Mouse (Mus musculus): ENCODE data around the gene Fkbp5.
"Not testable (repeated sequence)": the region's sequence is repeated elsewhere in the genome, so short reads cannot be mapped to it uniquely, and the experiment has no call there.

Gene Fkbp5

DNA sequence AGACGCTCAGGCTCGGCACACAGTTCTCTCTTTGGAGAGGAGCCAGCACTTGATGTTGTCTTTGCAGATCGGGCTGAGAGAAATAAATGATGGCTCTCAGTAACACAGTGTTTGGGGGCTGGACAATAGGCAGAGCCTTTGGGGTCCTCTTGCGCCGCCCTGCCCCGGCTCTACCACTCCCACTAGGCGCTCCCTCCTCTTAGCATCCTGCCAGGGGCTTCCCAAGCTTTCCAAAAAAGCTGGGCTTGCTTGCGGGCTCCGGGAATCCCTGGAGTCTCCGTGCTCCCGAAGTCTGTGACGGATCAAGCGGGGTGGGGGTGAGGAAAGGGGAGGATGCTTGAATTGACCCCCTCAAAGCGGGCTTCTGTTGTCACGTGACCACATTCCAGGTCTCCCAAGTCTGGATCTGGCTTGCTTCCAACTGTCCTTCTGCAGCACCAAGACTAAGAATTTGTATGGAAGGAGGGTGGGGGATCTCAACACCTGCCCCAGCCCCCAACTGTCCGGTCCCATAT lies at the start of gene Fkbp5:
Gene Fkbp5, minus strand, starts transcription at position 87 of the 515 bp plus-strand sequence.
- DNase-seq (ENCODE audit: low spot score), result no peak

DNA sequence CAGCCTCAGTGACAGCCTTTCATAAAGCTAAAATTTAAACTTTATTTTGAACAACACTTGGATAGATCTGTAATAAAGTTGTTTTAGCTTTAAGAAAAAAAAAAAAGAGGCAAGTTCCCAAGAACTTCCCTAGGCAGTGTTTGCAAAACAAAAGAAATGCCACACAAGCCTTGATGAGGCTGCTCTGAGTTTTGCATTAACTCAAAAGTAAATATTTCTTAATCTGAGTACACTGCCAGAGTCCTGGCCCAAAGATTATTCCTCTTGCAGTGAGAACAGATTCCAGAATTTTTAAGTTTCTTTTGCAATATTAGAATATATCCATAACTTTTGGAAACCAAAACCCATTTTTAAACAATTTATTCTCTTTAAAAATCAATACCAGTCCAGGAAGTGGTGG lies 47.9 kb upstream of the Fkbp5 start:
- DNase-seq (ENCODE audit: low spot score), result no peak

DNA sequence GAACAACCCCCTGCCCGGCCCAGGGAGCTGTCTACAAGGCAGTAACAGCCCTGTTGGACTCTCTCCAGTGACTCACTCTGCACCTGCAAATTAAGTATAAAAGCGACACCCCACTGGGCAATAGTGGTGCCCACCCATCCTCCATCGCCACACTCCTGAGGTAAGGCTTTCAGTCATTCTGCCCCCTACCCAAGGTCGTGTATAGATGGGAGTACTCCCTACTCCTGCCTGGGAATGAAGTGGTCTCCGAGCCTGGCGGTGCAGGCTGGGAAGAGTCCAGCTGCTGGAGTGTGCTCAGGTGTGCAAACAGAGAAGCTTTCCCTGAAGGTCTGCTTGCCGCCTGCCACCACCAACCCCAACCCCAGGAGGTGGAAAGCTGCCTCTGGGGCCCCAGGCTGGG lies 44.3 kb upstream of the Fkbp5 start:
- DNase-seq (ENCODE audit: low spot score), result no peak

DNA sequence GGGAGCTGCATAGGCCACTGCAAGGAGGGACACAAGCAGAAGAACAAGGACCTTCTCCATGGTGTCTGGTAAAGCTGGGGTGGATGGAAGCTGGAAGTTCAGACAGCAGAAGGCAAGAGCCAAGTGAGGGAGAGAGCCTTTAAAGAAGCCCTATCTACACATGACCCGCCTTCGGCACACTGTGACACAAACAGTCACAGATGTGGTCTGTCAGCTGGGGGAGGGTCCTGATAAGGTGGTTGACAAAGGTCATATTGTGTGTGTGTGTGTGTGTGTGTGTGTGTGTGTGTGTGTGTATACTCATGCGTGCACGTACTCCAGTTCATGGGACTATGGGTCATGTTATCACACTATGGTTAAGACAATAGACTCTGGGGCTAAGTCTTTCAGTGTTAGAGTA lies 43.3 kb upstream of the Fkbp5 start, which contains the start of gene Clps:
Gene Clps, minus strand, starts transcription at position 169 of the 400 bp plus-strand sequence.
- DNase-seq (ENCODE audit: low spot score), result no peak

DNA sequence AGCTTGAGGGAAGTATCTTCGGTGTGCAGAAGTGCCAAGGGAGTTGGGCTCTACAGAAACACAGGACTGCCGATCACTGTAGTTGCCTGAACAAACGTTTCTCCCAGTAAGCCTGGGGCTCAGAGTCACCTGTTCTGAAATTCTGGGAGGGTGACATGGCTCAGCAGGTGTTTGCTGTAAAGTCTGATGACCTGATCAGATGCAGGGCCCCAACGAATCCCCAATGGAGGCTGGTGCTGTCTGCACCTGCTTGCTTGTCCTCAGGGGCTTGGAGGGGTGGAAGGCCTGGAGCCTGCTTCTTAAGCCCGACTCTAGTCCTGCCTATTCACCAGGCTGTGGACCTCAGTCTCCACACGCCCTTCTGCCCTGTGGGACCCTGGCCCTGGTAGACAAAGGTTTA lies 40.4 kb upstream of the Fkbp5 start:
- no peak for DNase-seq (ENCODE audit: low spot score)

DNA sequence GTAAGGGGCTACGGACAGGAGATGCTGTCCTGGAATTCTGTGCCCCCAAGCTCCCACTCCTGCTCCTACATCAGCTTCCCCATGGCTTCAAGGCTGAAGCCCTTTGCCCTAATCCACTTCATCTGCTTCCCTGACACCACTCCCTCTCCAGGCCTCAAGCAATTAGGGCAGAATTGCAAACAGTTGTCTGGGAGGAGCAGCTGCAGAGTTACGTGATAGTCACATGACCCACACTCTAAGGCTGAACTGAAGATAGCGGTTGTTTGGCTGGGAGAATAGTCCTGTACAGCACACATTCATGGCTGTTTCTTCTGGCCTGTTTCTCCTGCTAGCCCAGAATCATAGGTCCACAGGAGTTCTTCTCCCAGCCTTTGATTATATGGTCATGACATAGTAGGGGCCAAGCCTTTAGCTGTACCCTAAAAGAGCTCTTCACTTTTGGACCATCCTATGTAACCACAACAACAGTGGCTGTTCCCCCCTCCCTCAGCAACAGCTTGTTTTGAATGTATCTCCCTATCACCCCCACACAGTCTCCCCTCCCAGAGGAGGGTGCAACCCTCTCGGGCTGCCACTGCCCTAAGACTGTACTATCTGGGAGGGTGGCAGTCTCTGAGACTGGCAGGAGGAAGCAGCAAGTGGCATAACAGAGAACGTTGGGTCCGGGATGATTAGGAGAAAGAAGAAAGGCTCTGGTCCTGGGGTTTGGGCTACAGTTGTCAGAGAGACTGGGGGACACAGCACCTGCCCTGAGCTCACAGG lies 39.5 kb upstream of the Fkbp5 start:
- no peak for DNase-seq (ENCODE audit: low spot score)

DNA sequence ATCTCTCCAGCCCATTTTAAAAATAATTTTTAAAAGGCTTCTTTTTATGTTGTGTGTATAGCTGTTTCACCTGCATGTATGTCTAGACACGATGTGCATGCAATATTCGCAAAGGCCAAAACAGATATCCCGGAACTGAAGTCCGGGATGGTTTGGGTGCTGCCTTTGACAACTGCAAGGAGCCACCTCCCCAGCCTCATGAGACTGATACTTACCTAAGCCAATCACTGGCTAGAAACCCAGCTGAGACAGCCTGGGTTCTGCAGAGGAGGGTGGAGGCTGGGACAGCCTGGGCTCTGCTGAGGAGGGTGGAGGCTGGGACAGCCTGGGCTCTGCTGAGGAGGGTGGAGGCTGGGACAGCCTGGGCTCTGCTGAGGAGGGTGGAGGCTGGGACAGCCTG lies 36.7 kb upstream of the Fkbp5 start:
- not testable (repeated sequence) for DNase-seq (ENCODE audit: low spot score)

DNA sequence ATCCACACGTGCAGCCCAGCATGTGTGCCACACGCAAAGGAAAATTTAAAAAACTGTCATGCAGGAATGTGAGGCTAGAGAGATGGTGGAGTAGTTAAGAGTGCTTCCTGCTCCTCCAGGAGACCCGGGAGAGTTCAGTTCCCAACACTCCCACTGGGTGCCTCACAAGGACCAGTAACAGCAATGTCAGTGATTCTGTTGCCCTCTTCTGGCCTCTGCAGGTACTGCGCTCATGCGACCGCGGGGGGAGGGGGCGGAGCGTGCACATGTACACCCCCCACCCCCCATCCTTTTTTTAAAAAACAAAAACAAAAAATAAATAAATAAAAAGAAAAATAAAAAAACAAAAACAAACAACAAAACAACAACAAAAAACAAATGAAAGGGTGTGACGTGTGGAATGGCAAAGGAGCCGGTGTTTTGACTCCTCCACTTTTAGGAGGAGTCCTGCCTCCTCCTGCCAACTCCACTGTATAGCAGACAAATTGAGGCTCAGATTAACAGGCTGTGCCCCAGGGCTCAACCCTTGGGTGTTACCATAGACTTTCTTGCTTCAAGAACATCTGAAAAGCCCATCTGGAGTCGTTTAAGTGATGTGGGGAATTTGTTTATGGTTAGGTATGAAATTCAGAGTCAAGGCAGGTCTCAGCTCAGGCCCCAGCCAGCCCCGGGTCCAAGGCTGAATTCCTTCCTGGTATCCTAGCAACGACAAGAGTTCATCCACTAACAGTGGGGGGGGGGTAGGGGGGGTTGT lies 35.9 kb upstream of the Fkbp5 start:
- DNase-seq (ENCODE audit: low spot score), result peak; percentile 46

DNA sequence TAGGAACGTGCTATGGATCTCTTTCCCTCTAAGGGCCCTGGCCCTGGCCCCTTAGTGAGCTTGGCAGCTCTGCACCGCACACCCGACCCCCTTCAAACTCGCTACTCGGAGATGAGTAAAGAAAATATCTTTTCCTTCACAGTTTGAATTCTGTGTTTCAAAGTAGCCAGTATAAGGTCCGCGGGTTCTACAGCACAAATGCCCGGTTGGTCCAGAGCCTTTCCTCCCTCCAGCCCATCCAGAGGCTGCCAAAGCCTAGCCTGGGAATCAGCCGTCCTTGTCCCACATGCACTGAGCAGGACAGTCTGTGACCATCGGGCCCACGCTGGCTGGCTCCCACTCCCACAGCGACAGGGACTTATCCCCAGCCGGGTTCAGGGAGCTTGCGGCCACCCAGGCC lies 31.8 kb upstream of the Fkbp5 start, which contains the start of gene Clpsl2:
Gene Clpsl2, plus strand, starts transcription at position 301 of the 400 bp plus-strand sequence.
- no peak for DNase-seq (ENCODE audit: low spot score)

DNA sequence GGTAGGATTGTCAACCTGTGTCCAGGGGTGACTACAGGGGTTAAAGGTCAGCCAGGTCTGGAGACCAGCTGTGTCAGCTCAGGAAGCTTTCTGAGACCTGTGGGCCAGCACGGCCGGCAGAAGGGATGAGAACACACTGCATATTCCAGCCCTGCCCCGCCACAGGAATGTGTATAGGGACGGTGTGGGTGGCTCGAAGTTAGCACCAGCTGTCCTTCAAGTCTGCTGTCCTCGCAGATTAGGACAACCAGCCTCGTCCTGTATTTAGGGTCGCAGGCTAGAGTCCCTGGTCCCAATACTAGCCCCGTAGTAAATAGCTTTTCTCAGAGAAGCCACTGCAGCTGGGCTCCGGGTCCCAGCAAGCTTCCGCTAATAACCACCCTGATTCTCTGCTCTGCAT lies 31.2 kb upstream of the Fkbp5 start:
- no peak for DNase-seq (ENCODE audit: low spot score)

DNA sequence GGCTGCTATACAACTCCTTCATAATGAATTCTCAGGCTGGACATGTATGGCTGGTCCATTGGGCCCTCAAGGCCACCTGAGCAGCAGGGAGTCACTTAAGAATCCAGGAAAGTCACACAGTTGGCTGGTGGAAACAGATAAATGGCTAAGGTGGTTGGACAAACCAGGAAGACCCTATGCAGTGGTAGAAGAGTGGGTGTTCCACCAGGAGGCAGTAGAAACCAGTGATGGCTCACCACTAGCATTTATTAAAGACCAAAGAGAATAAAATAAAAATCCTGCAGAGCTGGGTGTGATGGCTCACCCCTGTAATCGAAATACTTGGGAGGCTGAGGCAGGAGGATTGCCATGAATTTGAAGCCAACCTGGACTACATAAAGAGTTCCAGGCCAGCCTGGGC lies 29.6 kb upstream of the Fkbp5 start:
- no peak for DNase-seq (ENCODE audit: low spot score)

DNA sequence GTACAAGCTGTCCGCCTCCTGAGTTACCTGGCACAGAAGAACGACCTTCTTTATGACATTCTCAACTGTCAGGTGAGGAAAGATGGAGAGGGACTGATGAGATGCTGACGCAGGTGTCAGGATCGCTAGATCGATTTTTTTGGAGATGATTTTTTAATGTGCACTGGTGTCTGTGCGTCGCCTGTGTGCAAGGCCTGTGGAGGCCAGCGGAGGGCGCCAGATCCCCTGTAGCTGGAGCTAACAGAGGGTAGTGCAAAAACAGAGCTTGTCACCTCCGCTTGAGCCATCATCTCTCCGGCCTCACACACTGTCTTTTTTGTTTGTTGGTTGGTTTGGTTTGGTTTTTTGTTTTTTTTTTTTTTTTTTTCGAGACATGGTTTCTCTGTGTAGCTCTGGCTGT lies 20.6 kb upstream of the Fkbp5 start:
- DNase-seq (ENCODE audit: low spot score), result no peak

DNA sequence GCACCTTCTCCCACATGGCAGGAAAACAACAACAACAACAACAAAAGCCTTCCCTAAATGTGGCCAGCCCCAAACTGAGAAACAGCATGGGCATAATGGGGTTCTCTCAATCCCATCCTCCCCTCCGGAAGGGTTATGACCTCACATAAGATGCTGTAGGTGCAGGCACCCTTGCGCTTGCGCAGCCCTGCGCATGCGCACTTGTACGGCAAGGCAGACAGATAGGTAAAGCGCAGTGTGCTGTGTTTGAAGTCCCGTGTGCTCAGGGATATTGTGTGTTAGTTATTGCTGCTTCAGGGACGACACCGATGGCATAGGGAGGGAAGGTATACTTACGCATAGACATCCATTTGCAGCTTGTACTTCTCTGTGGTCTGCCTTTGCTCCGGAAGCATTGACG lies 16.0 kb upstream of the Fkbp5 start:
- DNase-seq (ENCODE audit: low spot score), result no peak

DNA sequence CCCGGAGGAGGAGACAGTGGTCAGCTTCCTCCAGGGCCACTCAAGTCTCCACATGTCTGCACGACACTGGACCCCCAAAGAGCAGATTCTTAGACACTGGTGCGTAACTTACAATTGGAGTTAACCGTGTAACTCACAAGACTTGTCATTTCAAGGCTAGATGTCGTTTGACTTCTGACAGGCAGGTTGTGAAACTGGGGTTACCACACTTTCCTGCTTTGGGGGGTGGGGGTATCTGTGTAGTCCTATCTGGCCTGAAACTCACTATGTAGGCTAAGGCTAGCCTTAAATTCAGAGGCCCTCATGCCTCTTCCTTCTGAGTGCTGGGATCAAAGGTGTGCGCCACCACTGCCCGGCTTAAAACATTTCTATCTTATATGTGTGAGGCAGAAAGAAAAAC lies 15.2 kb upstream of the Fkbp5 start:
- no peak for DNase-seq (ENCODE audit: low spot score)

DNA sequence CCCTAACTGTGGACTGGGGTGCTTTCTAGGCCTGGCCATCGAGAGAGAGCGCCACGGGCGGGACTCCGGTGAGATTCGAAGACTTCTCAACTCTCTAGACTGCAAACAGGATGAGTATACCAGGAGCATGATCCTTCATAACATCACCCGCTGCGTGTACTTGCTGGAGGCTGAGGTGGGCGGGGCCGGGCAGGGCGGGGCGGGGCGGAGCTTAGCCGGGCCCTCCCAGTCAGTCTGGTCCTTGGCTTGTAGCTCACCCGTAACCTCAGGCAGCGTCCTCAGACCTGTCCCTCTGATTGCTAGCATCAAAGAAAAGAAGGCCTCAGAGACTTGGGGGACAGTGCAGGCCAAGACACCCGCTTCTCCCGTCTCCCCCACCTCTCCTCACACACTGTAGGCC lies 14.6 kb upstream of the Fkbp5 start:
- DNase-seq (ENCODE audit: low spot score), result no peak

DNA sequence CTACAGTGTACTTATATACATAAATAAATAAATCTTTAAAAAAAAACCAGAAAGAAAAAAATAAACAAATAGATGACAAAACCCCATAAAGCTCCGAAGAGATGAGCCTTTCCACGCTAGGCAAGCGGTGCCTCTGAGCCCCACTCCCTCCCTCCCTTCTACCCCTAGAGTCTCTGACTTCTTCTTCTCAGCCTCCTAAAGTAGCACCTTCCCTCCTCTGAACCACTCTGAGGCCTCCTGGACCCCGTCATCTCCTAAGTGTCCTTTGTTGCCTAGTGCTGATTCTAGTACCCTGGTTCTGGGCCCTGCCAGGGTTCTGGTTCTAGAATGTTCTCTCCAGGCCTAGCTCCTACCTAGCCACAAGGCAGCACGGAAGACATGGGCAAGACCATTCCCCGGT lies 13.2 kb upstream of the Fkbp5 start, which contains the start of gene Armc12:
Gene Armc12, plus strand, starts transcription at position 301 of the 400 bp plus-strand sequence.
- DNase-seq (ENCODE audit: low spot score), result no peak

DNA sequence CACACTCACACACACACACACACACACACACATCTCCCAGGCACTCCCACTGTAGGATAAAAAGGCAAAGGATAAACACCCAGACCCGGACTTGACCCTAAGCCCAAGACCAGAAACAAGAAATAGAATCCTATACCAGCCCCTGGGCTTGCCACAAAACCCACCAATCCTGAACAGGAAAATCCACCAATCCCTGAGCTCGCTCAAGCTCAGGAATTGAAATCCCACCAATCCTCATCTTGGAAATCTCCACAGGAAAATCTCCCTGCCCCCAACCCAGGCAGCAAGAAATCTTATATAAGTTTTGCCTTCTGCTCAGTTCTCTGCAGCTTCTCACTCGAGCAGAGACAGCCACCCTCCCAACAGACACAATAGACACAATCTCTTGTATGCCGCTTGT lies 11.8 kb upstream of the Fkbp5 start:
- no peak for DNase-seq (ENCODE audit: low spot score)

DNA sequence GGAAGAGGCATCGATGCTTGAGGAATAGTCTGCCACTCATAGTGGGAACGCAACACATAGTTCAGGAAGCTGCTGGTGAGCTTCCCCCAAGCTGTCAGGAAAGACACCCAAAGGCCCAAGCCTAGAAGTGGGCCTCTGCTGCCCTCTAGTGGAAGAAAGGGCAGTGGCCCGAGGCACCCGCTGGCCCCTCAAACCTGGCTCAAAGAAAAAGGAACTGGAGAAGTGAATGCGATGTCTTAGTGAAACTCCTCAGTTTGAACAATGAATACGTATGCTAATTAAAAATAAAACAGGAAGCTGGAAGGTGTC lies 10.7 kb upstream of the Fkbp5 start:
- no peak for DNase-seq (ENCODE audit: low spot score)

DNA sequence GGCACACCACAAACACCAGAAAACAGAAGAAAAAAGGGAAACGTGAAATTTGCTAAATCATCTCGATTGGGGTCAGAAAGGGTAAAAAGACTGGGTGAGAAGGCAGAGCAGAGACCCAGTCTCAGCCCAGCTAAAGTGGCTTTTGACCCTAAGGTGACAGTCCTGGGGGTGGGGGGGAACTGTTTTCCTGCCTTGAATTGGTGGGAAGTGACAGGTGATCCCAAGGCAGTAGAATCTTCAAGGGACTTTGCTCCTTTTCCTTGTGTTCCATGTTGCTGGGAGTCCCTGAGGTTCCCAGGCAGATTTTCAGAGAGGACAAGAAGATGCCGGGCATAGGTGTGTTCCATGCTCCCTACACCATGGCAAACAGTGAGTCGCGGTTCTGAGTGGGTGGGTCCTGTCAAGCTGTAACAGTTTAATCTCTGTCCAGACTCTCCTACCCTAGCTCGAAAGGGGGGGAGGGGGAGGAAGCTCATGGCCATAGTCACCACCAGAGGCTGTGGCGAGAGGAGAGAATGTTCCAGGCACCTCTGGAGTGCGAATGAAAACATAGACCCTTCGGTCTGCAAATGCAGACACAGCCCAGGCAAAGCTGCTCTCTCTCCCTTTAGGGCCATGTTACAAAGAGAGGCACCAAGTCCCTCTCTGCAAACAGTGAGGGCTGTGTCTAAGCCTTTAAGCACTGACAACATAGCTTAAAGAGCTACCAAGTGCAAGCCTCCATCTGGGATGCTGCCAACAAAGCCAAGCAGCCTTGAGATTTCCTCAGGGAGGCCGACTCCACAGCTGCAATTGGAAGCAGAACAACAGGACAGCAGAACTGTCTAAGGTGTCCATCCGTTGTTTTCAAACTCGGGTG lies 10.1 kb upstream of the Fkbp5 start:
- DNase-seq (ENCODE audit: low spot score), result no peak

DNA sequence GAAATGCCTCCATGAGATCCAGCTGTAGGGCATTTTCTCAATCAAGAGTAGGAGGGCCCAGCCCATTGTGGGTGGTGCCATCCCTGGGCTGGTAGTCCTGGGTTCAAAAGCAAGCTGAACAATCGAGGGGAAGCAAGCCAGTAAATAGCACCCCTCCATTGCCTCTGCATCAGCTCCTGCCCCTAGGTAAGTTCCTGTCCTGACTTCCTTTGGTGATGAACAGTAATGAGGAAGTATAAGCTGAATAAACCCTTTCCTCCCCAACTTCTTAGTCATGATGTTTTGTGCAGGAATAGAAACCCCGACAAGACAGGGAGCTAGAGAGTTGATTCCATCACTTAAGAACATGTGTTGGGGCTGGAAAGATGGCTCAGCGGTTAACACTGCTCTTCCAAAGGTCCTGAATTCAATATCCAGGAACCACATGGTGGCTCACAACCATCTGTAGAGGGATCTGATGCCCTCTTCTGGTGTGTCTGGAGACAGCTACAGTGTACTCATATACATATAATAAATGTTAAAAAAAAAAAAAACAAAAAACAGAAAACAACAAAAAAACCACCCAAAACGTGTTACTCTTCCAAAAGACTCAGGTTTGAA lies 7.6 kb upstream of the Fkbp5 start:
- no peak for DNase-seq (ENCODE audit: low spot score)

DNA sequence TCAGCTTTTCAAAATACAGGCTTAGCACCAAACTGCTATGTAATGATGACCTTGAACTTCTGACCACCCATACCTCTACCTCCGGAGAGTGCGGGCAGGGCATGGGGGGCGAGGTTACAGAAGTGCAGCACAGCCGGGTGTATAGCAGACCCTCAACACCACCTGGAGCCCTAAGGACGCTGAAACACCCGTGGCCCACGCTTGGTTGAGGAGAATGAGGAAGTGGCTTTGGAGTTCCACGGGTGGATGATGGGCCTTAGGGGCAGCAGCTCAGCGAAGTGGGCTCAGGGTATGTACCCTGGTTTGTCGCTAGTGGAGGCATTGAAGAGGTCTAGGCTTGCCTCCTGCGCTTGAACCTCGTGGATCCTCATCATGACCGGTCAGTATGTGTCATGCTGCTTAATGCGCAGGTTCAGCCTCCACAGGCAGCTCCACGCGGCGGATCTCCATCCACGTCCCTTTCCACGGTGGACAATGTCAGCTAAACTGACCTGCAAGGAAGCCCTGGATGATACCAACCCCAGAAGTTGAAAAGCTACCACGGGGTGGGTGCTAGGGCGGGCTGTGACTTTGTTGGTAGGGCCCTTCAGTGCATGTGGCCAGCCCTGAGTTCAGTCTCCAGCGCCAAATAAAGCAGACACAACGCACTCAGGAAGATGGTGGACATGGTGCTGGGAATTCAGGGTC lies 6.8 kb upstream of the Fkbp5 start:
- no peak for DNase-seq (ENCODE audit: low spot score)
